Mouse (Mus musculus) CH12.LX (cell line): ENCODE measurements at regions not wholly inside any gene's neighbourhood (a gene's known extent, or its start where the extent isn't known, plus 50 kb on each side); places are given as distances from the start of the nearest gene placed in this dataset.

Experiments used
- EP300 ChIP-seq: IDR thresholded peaks from 2 replicates; pipeline ENCODE4 v1.6.1; 2011; ENCODE audit warnings: low read length, improper control_type of control experiment
- MEF2A ChIP-seq: IDR thresholded peaks from 2 replicates; pipeline ENCODE4 v1.6.1; 2014; ENCODE audit warnings: low read depth, mild to moderate bottlenecking, inconsistent platforms, low read length, improper control_type of control experiment, borderline replicate concordance
- NRF1 ChIP-seq: IDR thresholded peaks from 2 replicates; pipeline ENCODE4 v1.6.1; 2014; ENCODE audit warnings: low read depth, mild to moderate bottlenecking, inconsistent platforms, low read length, improper control_type of control experiment, moderate library complexity
- POLR2A ChIP-seq: IDR thresholded peaks from 2 replicates; pipeline ENCODE4 v1.6.1; 2011; ENCODE audit warnings: low read depth, mild to moderate bottlenecking, improper control_type of control experiment, low read length

- TF ChIP-seq POLR2A (no peak), MEF2A (no peak), EP300 (no peak), NRF1 (no peak)
Measured at GRCm38 (mm10) chr5:118464931-118465801, 95.3 kb upstream of the Med13l start.
